Mouse (Mus musculus): ENCODE data around the gene Nrde2. TPM values are rescaled to one million over a fixed set of nuclear protein-coding genes. Genes with fewer than 3 reads are reported as not detected.
A peak's percentile ranks its signal among the peaks of the same experiment; 100 is the strongest.

Nrde2 gene
- total RNA-seq (2021) (10 to 100 TPM in 1 of 2 experiments, 1 to 10 TPM in 1; 7.9 to 11.0 TPM), polyA plus RNA-seq (2012; rRNA removed) (5.1 and 6.9 TPM in 2 replicates)
- long read RNA-seq, transcript Nrde2-201 (14 exons, 3,718 nt) = major isoform, 5 of 8 reads
- long read RNA-seq, partial matches to known transcripts = 2 of 8 reads
- long read RNA-seq, other reads (novel, unspliced or antisense) = 1 of 8 reads

GRCm38 (mm10) chr12:100159261-100159975 is at the start of gene Nrde2:
Nrde2 (minus strand) TSS chr12:100159653.
- intact Hi-C loops (cut with DNase I) = loop anchor here (1.0 to 2.0 kb wide), 2 partner anchors 27 to 40 kb away; partner anchors contain the start of gene Calm1
- peaks cover 5% of the 10 kb centered on the region for H3K4me1 ChIP-seq (ENCODE audit: control insufficient read depth, insufficient read depth, low read length)
- peaks cover 3% of the 10 kb centered on the region for H3K36me3 ChIP-seq (ENCODE audit: control insufficient read depth, insufficient read depth, low read length)
- H3K9ac ChIP-seq (ENCODE audit: low read depth, low read length) = peak within 1 kb of the TSS; percentile 64
- under 1% methylated on average over 26 of the region's 26 CpGs for WGBS
- peak within 1 kb of the TSS; percentile 63 for H3K4me3 ChIP-seq
- H3K27me3 ChIP-seq (ENCODE audit: control insufficient read depth, insufficient read depth, low read length) = no peaks in the 10 kb centered on the region
- peak within 1 kb of the TSS; percentile 91 for H3K27ac ChIP-seq
- peak; percentile 89 to 94 for DNase-seq
- H3K79me2 ChIP-seq (replicated peaks; ENCODE audit: control insufficient read depth, insufficient read depth, low read length) = peaks cover 3% of the 10 kb centered on the region
- TF ChIP-seq EP300 (IDR thresholded peaks at IDR 0.05; ENCODE audit: insufficient read depth, low read depth, low read length) = peak; percentile 49; the same call in 1 of the 2 replicates
- TF ChIP-seq POLR2A (IDR thresholded peaks at IDR 0.05; ENCODE audit: insufficient read depth, low read depth, low read length) = peak; percentile 75
- peak; percentile 33 for TF ChIP-seq CTCF (IDR thresholded peaks at IDR 0.05)

DNA sequence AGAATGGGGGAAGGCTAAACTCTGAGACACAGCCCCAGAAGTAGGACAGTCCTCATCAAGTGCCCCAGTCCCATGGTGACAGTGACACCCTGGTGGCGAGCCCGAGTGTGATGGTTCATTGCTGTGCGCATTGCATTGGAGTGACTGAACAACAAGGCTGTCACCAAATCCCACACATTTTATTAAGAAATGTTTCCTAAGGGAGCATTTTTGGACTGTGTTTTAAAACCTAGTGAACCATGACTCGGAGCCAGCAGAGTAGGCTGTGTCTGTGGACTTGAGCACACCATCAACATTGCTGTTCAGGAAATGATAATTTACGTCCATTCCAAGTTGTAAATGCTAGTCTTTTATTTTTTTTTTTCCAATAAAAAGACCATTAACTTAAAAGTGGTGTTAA is 47.5 kb upstream of the Nrde2 start:
- H3K79me2 ChIP-seq (replicated peaks; ENCODE audit: control insufficient read depth, insufficient read depth, low read length) = peaks cover 2% of the 10 kb centered on the region; the same call in 1 of the 2 replicates
- DNase-seq = no peak
- WGBS = 83% methylated on average over 5 of the region's 5 CpGs
- H3K4me3 ChIP-seq = no peak overlapping the region
- intact Hi-C loops (cut with DNase I) = no loop called here
- H3K9ac ChIP-seq (ENCODE audit: low read depth, low read length) = no peak overlapping the region
- H3K4me1 ChIP-seq (ENCODE audit: control insufficient read depth, insufficient read depth, low read length) = peaks cover 17% of the 10 kb centered on the region
- H3K27me3 ChIP-seq (ENCODE audit: control insufficient read depth, insufficient read depth, low read length) = no peaks in the 10 kb centered on the region
- H3K27ac ChIP-seq = no peak overlapping the region
- TF ChIP-seq EP300 (IDR thresholded peaks at IDR 0.05; ENCODE audit: insufficient read depth, low read depth, low read length) = no peak
- no peak for TF ChIP-seq POLR2A (IDR thresholded peaks at IDR 0.05; ENCODE audit: insufficient read depth, low read depth, low read length)
- TF ChIP-seq CTCF (IDR thresholded peaks at IDR 0.05) = no peak
- peaks cover 55% of the 10 kb centered on the region for H3K36me3 ChIP-seq (ENCODE audit: control insufficient read depth, insufficient read depth, low read length)

DNA sequence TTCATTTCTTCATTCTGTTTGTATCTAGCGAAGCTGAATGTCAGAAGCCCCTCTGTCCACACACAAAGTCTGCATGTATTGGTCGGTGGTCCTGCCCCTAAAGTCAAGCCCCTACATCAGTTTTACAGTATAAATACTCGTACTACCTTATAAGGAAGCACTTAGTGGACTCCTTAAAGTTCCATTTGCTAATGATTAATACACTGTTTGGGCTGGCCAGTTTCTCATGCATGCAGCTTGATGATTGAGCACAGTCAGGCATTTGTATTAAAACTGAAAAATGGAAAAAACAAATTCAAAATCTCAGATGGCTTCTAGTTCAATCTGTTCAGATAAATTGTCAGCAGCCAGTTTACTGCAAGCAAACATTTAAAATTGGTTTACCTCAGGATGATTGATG is 47.1 kb upstream of the Nrde2 start:
- Histone ChIP-seq H3K36me3 (ENCODE audit: control insufficient read depth, insufficient read depth, low read length) (peaks cover 55% of the 10 kb centered on the region), H3K79me2 (replicated peaks; ENCODE audit: control insufficient read depth, insufficient read depth, low read length) (peaks cover 2% of the 10 kb centered on the region; the same call in 1 of the 2 replicates), H3K4me3 (no peak overlapping the region), H3K27me3 (ENCODE audit: control insufficient read depth, insufficient read depth, low read length) (no peaks in the 10 kb centered on the region), H3K4me1 (ENCODE audit: control insufficient read depth, insufficient read depth, low read length) (peaks cover 17% of the 10 kb centered on the region), H3K27ac (no peak overlapping the region), H3K9ac (ENCODE audit: low read depth, low read length) (no peak overlapping the region)
- intact Hi-C loops (cut with DNase I) = no loop called here
- 92% methylated on average over 3 of the region's 3 CpGs for WGBS
- DNase-seq = no peak
- TF ChIP-seq POLR2A (IDR thresholded peaks at IDR 0.05; ENCODE audit: insufficient read depth, low read depth, low read length) (no peak), CTCF (IDR thresholded peaks at IDR 0.05) (no peak), EP300 (IDR thresholded peaks at IDR 0.05; ENCODE audit: insufficient read depth, low read depth, low read length) (no peak)

GRCm38 (mm10) chr12:100205156-100205555 is 45.7 kb upstream of the Nrde2 start:
- no peak overlapping the region for H3K4me3 ChIP-seq
- peaks cover 54% of the 10 kb centered on the region for H3K36me3 ChIP-seq (ENCODE audit: control insufficient read depth, insufficient read depth, low read length)
- H3K4me1 ChIP-seq (ENCODE audit: control insufficient read depth, insufficient read depth, low read length) = peaks cover 12% of the 10 kb centered on the region
- H3K27me3 ChIP-seq (ENCODE audit: control insufficient read depth, insufficient read depth, low read length) = no peaks in the 10 kb centered on the region
- intact Hi-C loops (cut with DNase I) = loop anchor here (2.0 kb wide), 1 partner anchor 18 kb away; no protein-coding TSS in a partner anchor
- H3K9ac ChIP-seq (ENCODE audit: low read depth, low read length) = no peak overlapping the region
- DNase-seq = no peak
- TF ChIP-seq POLR2A (IDR thresholded peaks at IDR 0.05; ENCODE audit: insufficient read depth, low read depth, low read length) = no peak
- no peak for TF ChIP-seq EP300 (IDR thresholded peaks at IDR 0.05; ENCODE audit: insufficient read depth, low read depth, low read length)
- TF ChIP-seq CTCF (IDR thresholded peaks at IDR 0.05) = no peak
- 80% methylated on average over 8 of the region's 8 CpGs for WGBS
- peaks cover 5% of the 10 kb centered on the region for H3K79me2 ChIP-seq (replicated peaks; ENCODE audit: control insufficient read depth, insufficient read depth, low read length)
- H3K27ac ChIP-seq = no peak overlapping the region

DNA sequence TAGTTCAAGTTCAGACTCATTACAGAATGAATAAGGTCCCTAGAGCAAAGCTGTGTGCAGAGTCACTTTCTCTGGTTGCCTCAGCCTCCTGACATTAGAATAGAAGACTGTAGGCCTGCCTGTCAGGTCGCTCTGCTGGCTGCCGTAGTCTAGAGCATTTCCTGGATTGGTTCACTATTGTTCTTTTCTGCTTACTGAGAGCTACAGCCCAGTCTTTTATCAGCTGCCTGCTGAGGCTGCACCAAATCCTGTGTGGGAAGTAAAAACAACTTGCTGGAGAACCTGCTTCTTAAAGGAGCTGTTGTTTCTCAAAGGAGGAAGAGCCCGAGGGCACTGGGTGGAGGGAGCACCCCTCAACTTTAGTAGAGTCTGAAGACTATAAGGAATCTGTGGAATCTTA is 44.3 kb upstream of the Nrde2 start:
- peaks cover 8% of the 10 kb centered on the region for H3K79me2 ChIP-seq (replicated peaks; ENCODE audit: control insufficient read depth, insufficient read depth, low read length)
- TF ChIP-seq POLR2A (IDR thresholded peaks at IDR 0.05; ENCODE audit: insufficient read depth, low read depth, low read length) (no peak), CTCF (IDR thresholded peaks at IDR 0.05) (no peak), EP300 (IDR thresholded peaks at IDR 0.05; ENCODE audit: insufficient read depth, low read depth, low read length) (0 out of 2 replicates have a peak, but pooled peaks have one; percentile 14)
- no peaks in the 10 kb centered on the region for H3K27me3 ChIP-seq (ENCODE audit: control insufficient read depth, insufficient read depth, low read length)
- H3K36me3 ChIP-seq (ENCODE audit: control insufficient read depth, insufficient read depth, low read length) = peaks cover 42% of the 10 kb centered on the region
- no peak overlapping the region for H3K4me3 ChIP-seq
- peaks cover 10% of the 10 kb centered on the region for H3K4me1 ChIP-seq (ENCODE audit: control insufficient read depth, insufficient read depth, low read length)
- 41% methylated on average over 3 of the region's 3 CpGs for WGBS
- intact Hi-C loops (cut with DNase I) = loop anchor here (2.0 to 5.0 kb wide), 5 partner anchors 19 to 324 kb away; no protein-coding TSS in a partner anchor
- no peak for DNase-seq
- H3K9ac ChIP-seq (ENCODE audit: low read depth, low read length) = no peak overlapping the region
- peak overlapping the region; percentile 36; the same call in 1 of the 2 replicates for H3K27ac ChIP-seq

All from heart, adult 2 months (tissue).